Mouse (Mus musculus): Measurements from ENCODE around the gene Spp1. TPM values are rescaled to one million over a fixed set of nuclear protein-coding genes. Genes with fewer than 3 reads are reported as not detected.

Spp1 gene
- polyA plus RNA-seq, 3 experiments from 2014 or later, result 1.7 to 8.4 (median 2.4) TPM

Other genes with a start within 250 kb of the Spp1 start
- gene Dmp1, start 232.5 kb upstream of the Spp1 start, polyA plus RNA-seq (2017; shearing (Covaris generic)), result not detected
- not detected for gene Ibsp, start 135.9 kb upstream of the Spp1 start, polyA plus RNA-seq (2017; shearing (Covaris generic))
- not detected for gene Mepe, start 109.8 kb upstream of the Spp1 start, polyA plus RNA-seq (2017; shearing (Covaris generic))
- gene Pkd2, start 24.3 kb downstream of the Spp1 start, polyA plus RNA-seq (2017; shearing (Covaris generic)), result under 1 TPM in 1 of 3 experiments, not detected in 2; 0.18 TPM
- gene BC005561, start 73.2 kb downstream of the Spp1 start, polyA plus RNA-seq (2017; shearing (Covaris generic)), result 1 to 10 TPM; 2.1 to 3.7 (median 2.9) TPM

Data from inflammation-experienced regulatory T-cells, adult 6 months (primary cell).